8 mouse cellular contexts compared by ENCODE assay signal in genomic region chr19:6373539-6374400, GRCm38 (mm10). TPM values are rescaled to one million over a fixed set of nuclear protein-coding genes. Genes with fewer than 3 reads are reported as not detected.
A peak's percentile ranks its signal among the peaks of the same experiment; 100 is the strongest.
DNase-seq lines count a peak whose midpoint lies in the region; ATAC-seq and TF ChIP-seq lines count a peak whose summit lies in the region.

No protein-coding gene starts in this region.

- H3K4me2 ChIP-seq in heart, embryonic 11.5 days = no peak overlapping the region
- no peak overlapping the region for H3K4me2 ChIP-seq in kidney, postnatal 0 days (ENCODE audit: low read length)
- H3K4me2 ChIP-seq in liver, embryonic 12.5 days = no peak overlapping the region

- H3K9me3 ChIP-seq in embryonic facial prominence, embryonic 10.5 days = no peaks in the 10 kb centered on the region
- no peaks in the 10 kb centered on the region for H3K9me3 ChIP-seq in heart, embryonic 11.5 days (replicated peaks; ENCODE audit: control insufficient read depth, low read length)
- H3K9me3 ChIP-seq in kidney, postnatal 0 days (replicated peaks; ENCODE audit: low read length) = no peaks in the 10 kb centered on the region
- H3K9me3 ChIP-seq in liver, embryonic 12.5 days (replicated peaks) = no peaks in the 10 kb centered on the region

- H3K27ac ChIP-seq in embryonic facial prominence, embryonic 10.5 days (replicated peaks) = no peak overlapping the region
- peak overlapping the region; percentile 47 for H3K27ac ChIP-seq in heart, embryonic 11.5 days (ENCODE audit: low read depth, low read length)
- H3K27ac ChIP-seq in kidney, postnatal 0 days = no peak overlapping the region
- no peak overlapping the region for H3K27ac ChIP-seq in liver, embryonic 12.5 days

- no peaks in the 10 kb centered on the region for H3K4me1 ChIP-seq in embryonic facial prominence, embryonic 10.5 days
- peaks cover 6% of the 10 kb centered on the region; the same call in 1 of the 2 replicates for H3K4me1 ChIP-seq in heart, embryonic 11.5 days (ENCODE audit: control insufficient read depth, insufficient read depth, low read length)
- H3K4me1 ChIP-seq in kidney, postnatal 0 days (replicated peaks; ENCODE audit: insufficient read depth, low read length) = no peaks in the 10 kb centered on the region
- peaks cover 6% of the 10 kb centered on the region; the same call in 1 of the 2 replicates for H3K4me1 ChIP-seq in liver, embryonic 12.5 days

- 74% methylated on average over 12 of the region's 12 CpGs for WGBS in embryonic facial prominence, embryonic 10.5 days
- WGBS in heart, embryonic 11.5 days (ENCODE audit: insufficient replicate concordance) = 65% methylated on average over 12 of the region's 12 CpGs
- 64% methylated on average over 12 of the region's 12 CpGs for WGBS in kidney, postnatal 0 days
- WGBS in liver, embryonic 12.5 days (ENCODE audit: insufficient replicate concordance) = 58% methylated on average over 12 of the region's 12 CpGs

- DNase-seq in 416B (ENCODE audit: low read depth) = peak; percentile 67
- peak; percentile 67 for DNase-seq in adrenal gland, adult 8-10 months
- peak; percentile 80 for DNase-seq in embryonic facial prominence, embryonic 10.5 days (ENCODE audit: low spot score)
- DNase-seq in kidney, postnatal 0 days (ENCODE audit: low spot score) = peak; percentile 82
- DNase-seq in natural killer cell, adult 2 months (ENCODE audit: low spot score in 2 of 2) = peak; percentile 74 to 82
- peak; percentile 98 for DNase-seq in testis, postnatal 10 days (ENCODE audit: low spot score)

- ATAC-seq in heart, embryonic 11.5 days (replicated peaks; ENCODE audit: insufficient number of reproducible peaks, low FRiP score, low TSS enrichment) = 0 out of 2 replicates have a peak, but pooled peaks have one; percentile 27
- peak; percentile 7; the same call in 1 of the 2 replicates for ATAC-seq in kidney, postnatal 0 days (replicated peaks; ENCODE audit: low FRiP score, low read depth)
- ATAC-seq in liver, embryonic 12.5 days = peak; percentile 40; the same call in 1 of the 2 replicates

- H3K9ac ChIP-seq in heart, embryonic 11.5 days (ENCODE audit: low read depth, low read length) = no peak overlapping the region
- no peak overlapping the region for H3K9ac ChIP-seq in kidney, postnatal 0 days (ENCODE audit: low read depth, low read length)
- no peak overlapping the region for H3K9ac ChIP-seq in liver, embryonic 12.5 days

- H3K36me3 ChIP-seq in embryonic facial prominence, embryonic 10.5 days (replicated peaks) = peaks cover 100% of the 10 kb centered on the region
- peaks cover 76% of the 10 kb centered on the region for H3K36me3 ChIP-seq in heart, embryonic 11.5 days (ENCODE audit: control insufficient read depth, insufficient read depth, low read length)
- H3K36me3 ChIP-seq in kidney, postnatal 0 days (ENCODE audit: insufficient read depth, low read length) = peaks cover 80% of the 10 kb centered on the region
- H3K36me3 ChIP-seq in liver, embryonic 12.5 days = peaks cover 100% of the 10 kb centered on the region

- no peaks in the 10 kb centered on the region for H3K27me3 ChIP-seq in embryonic facial prominence, embryonic 10.5 days (replicated peaks; ENCODE audit: low read depth, poor library complexity, severe bottlenecking)
- no peaks in the 10 kb centered on the region for H3K27me3 ChIP-seq in heart, embryonic 11.5 days (ENCODE audit: control insufficient read depth, insufficient read depth, low read length)
- no peaks in the 10 kb centered on the region for H3K27me3 ChIP-seq in kidney, postnatal 0 days (ENCODE audit: insufficient read depth, low read length)
- H3K27me3 ChIP-seq in liver, embryonic 12.5 days (replicated peaks) = no peaks in the 10 kb centered on the region

- H3K4me3 ChIP-seq in embryonic facial prominence, embryonic 10.5 days = no peak overlapping the region
- H3K4me3 ChIP-seq in heart, embryonic 11.5 days (ENCODE audit: low read depth, low read length) = no peak overlapping the region
- H3K4me3 ChIP-seq in kidney, postnatal 0 days (replicated peaks; ENCODE audit: low read depth, low read length) = no peak overlapping the region
- H3K4me3 ChIP-seq in liver, embryonic 12.5 days = no peak overlapping the region

- TF ChIP-seq CTCF in kidney, postnatal 0 days (IDR thresholded peaks at IDR 0.05; ENCODE audit: low read depth) = peak; percentile 81

RNA-seq across cellular contexts. Expression of gene Sf1, which starts 10.3 kb away (rescaled TPM):
- total RNA-seq in adrenal gland, adult 8-10 months (2022) = 100 to 1,000 TPM; 193 to 274 (median 215) TPM
- 185 and 205 TPM in 2 replicates for polyA plus RNA-seq in embryonic facial prominence, embryonic 10.5 days (2016; fragmentation: Nextera tagmentation; extraction: Ambion mirVana)
- polyA plus RNA-seq in heart, embryonic 11.5 days (2014; fragmentation: Nextera tagmentation; extraction: Ambion mirVana) = 106 and 124 TPM in 2 replicates
- 91.1 and 97.2 TPM in 2 replicates for polyA plus RNA-seq in kidney, postnatal 0 days (2015; fragmentation: Nextera tagmentation; extraction: Ambion mirVana)
- polyA plus RNA-seq in liver, embryonic 12.5 days (2016; fragmentation: Nextera tagmentation; extraction: Ambion mirVana) = 115 and 119 TPM in 2 replicates

RNA-seq across cellular contexts. Expression of gene Pygm, which starts 10.4 kb away (rescaled TPM):
- 100 to 1,000 TPM in 2 of 4 experiments, 10 to 100 TPM in 2; 47.6 to 119 (median 92.8) TPM for total RNA-seq in adrenal gland, adult 8-10 months (2022)
- 1.1 and 2.2 TPM in 2 replicates for polyA plus RNA-seq in embryonic facial prominence, embryonic 10.5 days (2016; fragmentation: Nextera tagmentation; extraction: Ambion mirVana)
- polyA plus RNA-seq in heart, embryonic 11.5 days (2014; fragmentation: Nextera tagmentation; extraction: Ambion mirVana) = 149 and 178 TPM in 2 replicates
- polyA plus RNA-seq in kidney, postnatal 0 days (2015; fragmentation: Nextera tagmentation; extraction: Ambion mirVana) = 24.5 and 25.8 TPM in 2 replicates
- 2.6 and 2.7 TPM in 2 replicates for polyA plus RNA-seq in liver, embryonic 12.5 days (2016; fragmentation: Nextera tagmentation; extraction: Ambion mirVana)

RNA-seq across cellular contexts. Expression of gene Rasgrp2, which starts 25.4 kb away (rescaled TPM):
- 10 to 100 TPM; 31.5 to 52.2 (median 34.5) TPM for total RNA-seq in adrenal gland, adult 8-10 months (2022)
- 14.2 and 18.6 TPM in 2 replicates for polyA plus RNA-seq in embryonic facial prominence, embryonic 10.5 days (2016; fragmentation: Nextera tagmentation; extraction: Ambion mirVana)
- polyA plus RNA-seq in heart, embryonic 11.5 days (2014; fragmentation: Nextera tagmentation; extraction: Ambion mirVana) = 41.5 and 42.7 TPM in 2 replicates
- polyA plus RNA-seq in kidney, postnatal 0 days (2015; fragmentation: Nextera tagmentation; extraction: Ambion mirVana) = 97.5 and 116 TPM in 2 replicates
- 97.8 and 106 TPM in 2 replicates for polyA plus RNA-seq in liver, embryonic 12.5 days (2016; fragmentation: Nextera tagmentation; extraction: Ambion mirVana)

RNA-seq across cellular contexts. Expression of gene Map4k2, which starts 32.8 kb away (rescaled TPM):
- 10 to 100 TPM; 40.6 to 81.6 (median 61.5) TPM for total RNA-seq in adrenal gland, adult 8-10 months (2022)
- 11.0 and 14.0 TPM in 2 replicates for polyA plus RNA-seq in embryonic facial prominence, embryonic 10.5 days (2016; fragmentation: Nextera tagmentation; extraction: Ambion mirVana)
- 9.6 and 10.1 TPM in 2 replicates for polyA plus RNA-seq in heart, embryonic 11.5 days (2014; fragmentation: Nextera tagmentation; extraction: Ambion mirVana)
- 12.2 and 13.5 TPM in 2 replicates for polyA plus RNA-seq in kidney, postnatal 0 days (2015; fragmentation: Nextera tagmentation; extraction: Ambion mirVana)
- polyA plus RNA-seq in liver, embryonic 12.5 days (2016; fragmentation: Nextera tagmentation; extraction: Ambion mirVana) = 9.2 and 9.3 TPM in 2 replicates

RNA-seq across cellular contexts. Expression of gene Men1, which starts 39.0 kb away (rescaled TPM):
- total RNA-seq in adrenal gland, adult 8-10 months (2022) = 10 to 100 TPM; 53.4 to 67.8 (median 64.5) TPM
- 122 and 130 TPM in 2 replicates for polyA plus RNA-seq in embryonic facial prominence, embryonic 10.5 days (2016; fragmentation: Nextera tagmentation; extraction: Ambion mirVana)
- 31.8 and 35.1 TPM in 2 replicates for polyA plus RNA-seq in heart, embryonic 11.5 days (2014; fragmentation: Nextera tagmentation; extraction: Ambion mirVana)
- 51.9 and 54.6 TPM in 2 replicates for polyA plus RNA-seq in kidney, postnatal 0 days (2015; fragmentation: Nextera tagmentation; extraction: Ambion mirVana)
- 48.6 and 49.4 TPM in 2 replicates for polyA plus RNA-seq in liver, embryonic 12.5 days (2016; fragmentation: Nextera tagmentation; extraction: Ambion mirVana)
